Mouse (Mus musculus) midbrain, embryonic 10.5 days (tissue): ENCODE results near the gene Frmd8. TPM values are rescaled to one million over a fixed set of nuclear protein-coding genes. Genes with fewer than 3 reads are reported as not detected.

Experiments
- DNase-seq: peaks from one replicate; pipeline ENCODE4 v3.0.0-alpha.2; 2017; ENCODE audit warnings: low spot score
- H3K27ac ChIP-seq: fragments of 300-500 bp; sonication (generic); replicated peaks from 2 replicates; pipeline ENCODE4 v1.5.1; 2016; ENCODE audit warnings: mild to moderate bottlenecking
- H3K27me3 ChIP-seq: fragments of 300-500 bp; sonication (generic); 2 replicates; pipeline ENCODE4 v1.6.1; 2016; ENCODE audit warnings: low read depth, mild to moderate bottlenecking; ENCODE audit not compliant: poor library complexity, severe bottlenecking
- H3K36me3 ChIP-seq: fragments of 300-500 bp; sonication (generic); 2 replicates; pipeline ENCODE4 v1.6.1; 2016; ENCODE audit warnings: mild to moderate bottlenecking, moderate library complexity
- H3K4me1 ChIP-seq: fragments of 300-500 bp; sonication (generic); 2 replicates; pipeline ENCODE4 v1.6.1; 2016
- H3K4me3 ChIP-seq: fragments of 300-500 bp; sonication (generic); 2 replicates; pipeline ENCODE4 v1.5.1; 2016; ENCODE audit warnings: mild to moderate bottlenecking, moderate library complexity
- H3K9me3 ChIP-seq: fragments of 300-500 bp; sonication (generic); replicated peaks from 2 replicates; pipeline ENCODE4 v1.6.1; 2016; ENCODE audit warnings: mild to moderate bottlenecking
- WGBS: fragments of 180-500 bp; shearing (Covaris S2); methylation state at CpG from one replicate; pipeline ENCODE4 v1.1.7; 2016; 5-methylcytosine and 5-hydroxymethylcytosine counted together
- polyA plus RNA-seq: library from polyadenylated mRNA; unstranded; fragments of >200 nt; fragmentation: Nextera tagmentation; extraction: Ambion mirVana; gene quantifications from 2 replicates; pipeline ENCODE4 v1.2.1, GENCODE M21; 2016

Gene Frmd8
- polyA plus RNA-seq: 33.8 and 34.9 TPM in 2 replicates

GRCm38 (mm10) chr19:5874969-5875480 lies at the start of gene Frmd8:
TSS of gene Frmd8 (minus strand) at chr19:5875274.
- under 1% methylated on average over 37 of the region's 37 CpGs for WGBS
- Histone ChIP-seq H3K36me3 (peaks cover 25% of the 10 kb centered on the region), H3K27me3 (no peaks in the 10 kb centered on the region), H3K9me3 (no peaks in the 10 kb centered on the region), H3K4me1 (peaks cover 59% of the 10 kb centered on the region), H3K27ac (peak within 1 kb of the TSS; percentile 88), H3K4me3 (peak within 1 kb of the TSS; percentile 83)
- DNase-seq: peak; percentile 94

GRCm38 (mm10) chr19:5924713-5925093 lies 49.6 kb upstream of the Frmd8 start, which contains the start of gene Cdc42ep2:
TSS of gene Cdc42ep2 (minus strand) at chr19:5924816.
- H3K4me3 ChIP-seq: peak within 1 kb of the TSS; percentile 54
- peaks cover 32% of the 10 kb centered on the region for H3K27me3 ChIP-seq
- H3K36me3 ChIP-seq: no peaks in the 10 kb centered on the region
- peak within 1 kb of the TSS; percentile 62 for H3K27ac ChIP-seq
- H3K9me3 ChIP-seq: no peaks in the 10 kb centered on the region
- H3K4me1 ChIP-seq: peaks cover 32% of the 10 kb centered on the region
- under 1% methylated on average over 18 of the region's 18 CpGs for WGBS
- peak; percentile 92 for DNase-seq

- H3K27me3 ChIP-seq: peaks cover 32% of the 10 kb centered on the region
- peak overlapping the region; percentile 62 for H3K27ac ChIP-seq
- no peaks in the 10 kb centered on the region for H3K9me3 ChIP-seq
- H3K4me1 ChIP-seq: peaks cover 32% of the 10 kb centered on the region
- WGBS: under 1% methylated on average over 38 of the region's 38 CpGs
- DNase-seq: peak; percentile 91
- H3K4me3 ChIP-seq: peak overlapping the region; percentile 54
- no peaks in the 10 kb centered on the region for H3K36me3 ChIP-seq
Observed at GRCm38 (mm10) chr19:5923990-5924712, 49.1 kb upstream of the Frmd8 start.

DNA sequence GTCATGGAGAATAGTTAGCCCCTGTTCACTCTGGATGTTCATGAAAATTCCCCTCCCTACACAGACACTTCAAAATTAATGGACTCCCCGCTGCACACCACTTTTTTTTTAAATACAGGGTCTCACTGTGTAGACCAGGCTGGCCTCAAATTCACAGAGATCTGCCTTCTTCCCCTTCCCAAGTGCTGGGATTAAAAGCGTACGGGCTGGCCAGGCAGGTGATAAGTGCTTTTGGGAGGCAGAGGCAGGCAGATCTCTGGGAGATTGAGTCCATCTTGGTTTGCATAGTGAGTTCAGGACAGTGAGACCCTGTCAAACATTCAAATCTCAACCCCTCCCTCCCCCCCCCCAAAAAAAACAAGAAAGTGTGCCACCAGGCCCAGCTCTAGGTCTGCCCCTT lies 47.9 kb upstream of the Frmd8 start:
- no peaks in the 10 kb centered on the region for H3K9me3 ChIP-seq

DNA sequence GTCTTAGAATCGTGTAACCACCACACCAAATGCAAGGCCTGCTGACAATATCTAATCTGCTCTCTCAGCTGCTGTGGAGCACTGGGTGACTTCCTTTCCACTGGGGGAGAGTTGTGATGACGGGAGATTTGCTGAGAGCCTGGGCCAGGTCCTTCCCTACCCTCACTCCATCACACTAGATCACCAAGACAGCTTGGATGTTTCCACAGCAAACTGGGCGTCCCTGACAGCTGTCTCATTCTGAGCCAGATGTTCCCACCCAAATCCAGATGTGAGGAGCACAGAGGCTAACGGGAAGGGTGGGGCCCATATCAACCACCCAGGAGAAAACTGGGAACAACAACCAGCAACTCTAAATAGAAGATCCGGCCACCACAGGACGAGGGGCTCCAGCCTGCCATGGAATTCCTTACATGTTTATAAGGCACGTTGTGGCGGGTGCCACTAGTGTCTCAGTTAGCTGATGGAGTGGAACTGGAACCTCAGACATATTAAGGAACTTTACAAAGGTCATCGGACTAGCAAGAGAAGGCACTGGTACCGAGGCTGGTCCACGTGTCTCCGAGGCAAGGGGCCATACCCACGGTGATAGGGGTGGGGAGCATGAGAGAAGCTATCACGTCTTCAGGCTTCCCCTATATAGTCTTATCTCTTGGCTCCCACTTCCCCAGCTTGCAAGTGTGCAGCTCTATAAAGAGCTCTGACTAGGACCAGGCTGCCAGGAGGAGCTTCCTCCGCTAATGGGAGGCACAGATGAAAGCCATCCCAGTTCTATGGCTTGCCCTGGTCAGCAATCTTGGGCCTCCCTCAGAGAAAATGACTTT lies 47.3 kb upstream of the Frmd8 start:
- Histone ChIP-seq H3K4me1 (peaks cover 32% of the 10 kb centered on the region), H3K9me3 (no peaks in the 10 kb centered on the region), H3K27ac (no peak overlapping the region), H3K4me3 (no peak overlapping the region), H3K27me3 (peaks cover 32% of the 10 kb centered on the region), H3K36me3 (peaks cover 5% of the 10 kb centered on the region; the same call in 1 of the 2 replicates)
- no peak for DNase-seq
- 83% methylated on average over 15 of the region's 15 CpGs for WGBS

More for the DNA sequence above, 47.9 kb upstream of the Frmd8 start:
- DNase-seq: no peak
- peaks cover 32% of the 10 kb centered on the region for H3K4me1 ChIP-seq
- 90% methylated on average over 3 of the region's 3 CpGs for WGBS
- H3K27me3 ChIP-seq: peaks cover 32% of the 10 kb centered on the region
- peaks cover 3% of the 10 kb centered on the region; the same call in 1 of the 2 replicates for H3K36me3 ChIP-seq
- no peak overlapping the region for H3K27ac ChIP-seq
- no peak overlapping the region for H3K4me3 ChIP-seq

- peak overlapping the region; percentile 47; the same call in 1 of the 2 replicates for H3K27ac ChIP-seq
- H3K36me3 ChIP-seq: peaks cover 9% of the 10 kb centered on the region; the same call in 1 of the 2 replicates
- peaks cover 32% of the 10 kb centered on the region for H3K27me3 ChIP-seq
- peaks cover 32% of the 10 kb centered on the region for H3K4me1 ChIP-seq
- peak overlapping the region; percentile 12; the same call in 1 of the 2 replicates for H3K4me3 ChIP-seq
- 21% methylated on average over 9 of the region's 9 CpGs for WGBS
- no peak for DNase-seq
- no peaks in the 10 kb centered on the region for H3K9me3 ChIP-seq
Observed at GRCm38 (mm10) chr19:5921715-5922114, 46.6 kb upstream of the Frmd8 start.

GRCm38 (mm10) chr19:5913007-5913719 lies 38.1 kb upstream of the Frmd8 start, which contains the start of gene Dpf2:
TSS of gene Dpf2 (minus strand) at chr19:5913010.
- H3K27me3 ChIP-seq: no peaks in the 10 kb centered on the region
- peak within 1 kb of the TSS; percentile 94 for H3K27ac ChIP-seq
- peaks cover 31% of the 10 kb centered on the region for H3K4me1 ChIP-seq
- H3K9me3 ChIP-seq: no peaks in the 10 kb centered on the region
- peaks cover 34% of the 10 kb centered on the region for H3K36me3 ChIP-seq
- H3K4me3 ChIP-seq: peak within 1 kb of the TSS; percentile 85
- no peak for DNase-seq
- WGBS: 25% methylated on average over 13 of the region's 13 CpGs

GRCm38 (mm10) chr19:5912103-5913006 lies 37.3 kb upstream of the Frmd8 start:
- peaks cover 31% of the 10 kb centered on the region for H3K4me1 ChIP-seq
- H3K27me3 ChIP-seq: no peaks in the 10 kb centered on the region
- peak overlapping the region; percentile 85 for H3K4me3 ChIP-seq
- H3K36me3 ChIP-seq: peaks cover 38% of the 10 kb centered on the region
- no peaks in the 10 kb centered on the region for H3K9me3 ChIP-seq
- DNase-seq: peak; percentile 100
- peak overlapping the region; percentile 94 for H3K27ac ChIP-seq
- WGBS: under 1% methylated on average over 59 of the region's 59 CpGs

GRCm38 (mm10) chr19:5911430-5912102 lies 36.5 kb upstream of the Frmd8 start:
- H3K36me3 ChIP-seq: peaks cover 41% of the 10 kb centered on the region
- no peaks in the 10 kb centered on the region for H3K27me3 ChIP-seq
- WGBS: 15% methylated on average over 14 of the region's 14 CpGs
- H3K9me3 ChIP-seq: no peaks in the 10 kb centered on the region
- no peak for DNase-seq
- H3K4me1 ChIP-seq: peaks cover 31% of the 10 kb centered on the region
- H3K4me3 ChIP-seq: peak overlapping the region; percentile 85
- peak overlapping the region; percentile 94 for H3K27ac ChIP-seq

GRCm38 (mm10) chr19:5910221-5910620 lies 35.1 kb upstream of the Frmd8 start:
- peaks cover 52% of the 10 kb centered on the region for H3K36me3 ChIP-seq
- H3K4me3 ChIP-seq: peak overlapping the region; percentile 85
- H3K4me1 ChIP-seq: peaks cover 31% of the 10 kb centered on the region
- peak overlapping the region; percentile 49 for H3K27ac ChIP-seq
- H3K9me3 ChIP-seq: no peaks in the 10 kb centered on the region
- H3K27me3 ChIP-seq: no peaks in the 10 kb centered on the region
- DNase-seq: no peak
- WGBS: 74% methylated on average over 6 of the region's 6 CpGs

GRCm38 (mm10) chr19:5907275-5907674 lies 32.2 kb upstream of the Frmd8 start:
- 95% methylated on average over 3 of the region's 3 CpGs for WGBS
- Histone ChIP-seq H3K27me3 (no peaks in the 10 kb centered on the region), H3K36me3 (peaks cover 75% of the 10 kb centered on the region), H3K27ac (no peak overlapping the region), H3K4me1 (peaks cover 20% of the 10 kb centered on the region), H3K9me3 (no peaks in the 10 kb centered on the region), H3K4me3 (no peak overlapping the region)
- DNase-seq: no peak
